Comparison of ENCODE assay signal across 9 mouse cellular contexts in the genomic region with DNA sequence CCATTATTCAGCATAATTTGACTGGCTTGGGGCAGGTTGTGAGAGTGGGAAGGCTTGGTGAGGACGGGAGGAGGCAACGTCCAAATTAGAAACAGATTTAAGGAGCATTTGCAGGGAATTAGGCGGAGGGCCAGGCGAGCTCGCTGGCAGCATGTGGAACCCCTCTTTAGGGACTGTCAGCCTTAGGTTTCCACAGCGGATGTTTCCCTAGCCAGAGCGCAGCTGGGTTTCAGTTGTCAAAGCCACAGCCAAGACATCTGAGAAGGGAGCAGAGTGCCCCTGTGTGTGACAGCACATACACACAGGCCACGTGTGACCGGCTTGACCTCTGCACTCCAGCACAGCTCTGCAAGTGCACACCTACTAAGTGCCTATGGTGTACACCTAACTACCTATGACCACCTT.
DNase-seq lines count a peak whose midpoint lies in the region; ATAC-seq lines count a peak whose summit lies in the region.
"Had no signal": no experiment of that assay in that cellular context is flagged by ENCODE, and none has a peak within 500 bp of the region (broad histone marks: within the 10 kb centered on the region; RNA-seq: fewer than 3 reads in every experiment).

No protein-coding gene starts in this region.

- 0 out of 2 replicates have a peak, but pooled peaks cover 2% of the 10 kb centered on the region for H3K27me3 ChIP-seq in midbrain, embryonic 11.5 days (ENCODE audit: control insufficient read depth, insufficient read depth, low read length)
- H3K27me3 ChIP-seq in midbrain, embryonic 10.5 days (ENCODE audit: low read depth, poor library complexity, severe bottlenecking) = peaks cover 82% of the 10 kb centered on the region
- H3K27me3 ChIP-seq in limb, embryonic 15.5 days = no peaks in the 10 kb centered on the region

- no peaks in the 10 kb centered on the region for H3K36me3 ChIP-seq in midbrain, embryonic 11.5 days (ENCODE audit: control insufficient read depth, insufficient read depth, low read length)
- H3K36me3 ChIP-seq in midbrain, embryonic 10.5 days = no peaks in the 10 kb centered on the region
- H3K36me3 ChIP-seq in limb, embryonic 15.5 days = no peaks in the 10 kb centered on the region

- DNase-seq in midbrain, embryonic 11.5 days (ENCODE audit: low spot score, missing footprints) = no peak
- DNase-seq in midbrain, embryonic 10.5 days (ENCODE audit: low spot score) = no peak
- peak; percentile 56 for DNase-seq in fibroblast of lung, adult 2 months (ENCODE audit: low read depth)
- DNase-seq in heart, postnatal 14 days = peak; percentile 70 to 76
- DNase-seq in right cerebral cortex, adult 18-20 months = peak; percentile 40
- no peak for DNase-seq in adrenal gland, adult 2 months
- no peak for DNase-seq in c-Kit-positive CD71-positive TER-119-positive erythroid progenitor cells, embryonic 14.5 days (ENCODE audit: low spot score)

- intact Hi-C loops in heart, postnatal 14 days (cut with DNase I) = no loop called here

- 0 out of 2 replicates have a peak, but pooled peaks cover 2% of the 10 kb centered on the region for H3K4me1 ChIP-seq in midbrain, embryonic 11.5 days (ENCODE audit: control insufficient read depth, insufficient read depth, low read length)
- H3K4me1 ChIP-seq in midbrain, embryonic 10.5 days = peaks cover 32% of the 10 kb centered on the region
- peaks cover 49% of the 10 kb centered on the region for H3K4me1 ChIP-seq in limb, embryonic 15.5 days

- peak; percentile 22; the same call in 1 of the 2 replicates for ATAC-seq in midbrain, embryonic 11.5 days (ENCODE audit: low FRiP score)
- peak; percentile 42 for ATAC-seq in limb, embryonic 15.5 days (ENCODE audit: insufficient number of reproducible peaks, low FRiP score, low TSS enrichment, low read depth)

- no peaks in the 10 kb centered on the region for H3K9me3 ChIP-seq in midbrain, embryonic 11.5 days (ENCODE audit: control insufficient read depth, low read length)
- no peaks in the 10 kb centered on the region for H3K9me3 ChIP-seq in midbrain, embryonic 10.5 days (replicated peaks)
- H3K9me3 ChIP-seq in limb, embryonic 15.5 days = no peaks in the 10 kb centered on the region

- no peak overlapping the region for H3K4me3 ChIP-seq in midbrain, embryonic 11.5 days (ENCODE audit: low read depth, low read length)
- no peak overlapping the region for H3K4me3 ChIP-seq in midbrain, embryonic 10.5 days
- H3K4me3 ChIP-seq in limb, embryonic 15.5 days = no peak overlapping the region
- H3K4me3 ChIP-seq: layer of hippocampus, adult 2 months had no signal

- WGBS in midbrain, embryonic 11.5 days = 41% methylated on average over 9 of the region's 9 CpGs
- WGBS in midbrain, embryonic 10.5 days = 55% methylated on average over 9 of the region's 9 CpGs
- 17% methylated on average over 9 of the region's 9 CpGs for WGBS in limb, embryonic 15.5 days

- H3K9ac ChIP-seq in midbrain, embryonic 11.5 days (ENCODE audit: low read length) = no peak overlapping the region
- H3K9ac ChIP-seq in limb, embryonic 15.5 days = no peak overlapping the region

- H3K27ac ChIP-seq in midbrain, embryonic 11.5 days (ENCODE audit: low read depth, low read length) = no peak overlapping the region
- no peak overlapping the region for H3K27ac ChIP-seq in midbrain, embryonic 10.5 days (replicated peaks)
- peak overlapping the region; percentile 86 for H3K27ac ChIP-seq in limb, embryonic 15.5 days
- H3K27ac ChIP-seq: layer of hippocampus, adult 2 months had no signal

- no peak overlapping the region for H3K4me2 ChIP-seq in midbrain, embryonic 11.5 days
- 0 out of 2 replicates have a peak overlapping the region, but pooled peaks have one; percentile 34 for H3K4me2 ChIP-seq in limb, embryonic 15.5 days

Comparison
In these comparisons a context has a peak if more than half of its experiments do, and no peak if none do; other contexts are left out.
1. DNase-seq: peak in fibroblast of lung, adult 2 months (single experiment), heart, postnatal 14 days (2 of 2) and right cerebral cortex, adult 18-20 months (single experiment); none in midbrain, embryonic 11.5 days (single experiment), midbrain, embryonic 10.5 days (single experiment), adrenal gland, adult 2 months (single experiment) and c-Kit-positive CD71-positive TER-119-positive erythroid progenitor cells, embryonic 14.5 days (single experiment).